Mouse (Mus musculus) heart, embryonic 12.5 days (tissue): ENCODE results near the gene Lrguk. TPM values are rescaled to one million over a fixed set of nuclear protein-coding genes. Genes with fewer than 3 reads are reported as not detected.

Source experiments
- ATAC-seq: fragments of 200-750 bp; cut with Nextera tagmentation; 2 replicates; pipeline ENCODE4 v1.8.0; 2017; ENCODE audit warnings: moderate TSS enrichment, moderate library complexity; ENCODE audit not compliant: insufficient number of reproducible peaks, low FRiP score
- H3K27ac ChIP-seq: fragments of 300-500 bp; sonication (generic); 2 replicates; pipeline ENCODE4 v1.5.1; 2016; ENCODE audit warnings: mild to moderate bottlenecking, moderate library complexity; ENCODE audit not compliant: poor library complexity, severe bottlenecking
- H3K27me3 ChIP-seq: fragments of 300-500 bp; sonication (generic); replicated peaks from 2 replicates; pipeline ENCODE4 v1.6.1; 2016; ENCODE audit warnings: mild to moderate bottlenecking, moderate library complexity
- H3K36me3 ChIP-seq: fragments of 300-500 bp; sonication (generic); 2 replicates; pipeline ENCODE4 v1.6.1; 2016; ENCODE audit warnings: mild to moderate bottlenecking, moderate library complexity
- H3K4me1 ChIP-seq: fragments of 300-500 bp; sonication (generic); replicated peaks from 2 replicates; pipeline ENCODE4 v1.6.1; 2016; ENCODE audit warnings: mild to moderate bottlenecking
- H3K4me2 ChIP-seq: fragments of 300-500 bp; sonication (generic); 2 replicates; pipeline ENCODE4 v1.6.1; 2016; ENCODE audit warnings: mild to moderate bottlenecking, moderate library complexity
- H3K4me3 ChIP-seq: fragments of 300-500 bp; sonication (generic); 2 replicates; pipeline ENCODE4 v1.5.1; 2016; ENCODE audit warnings: mild to moderate bottlenecking
- H3K9ac ChIP-seq: fragments of 300-500 bp; sonication (generic); 2 replicates; pipeline ENCODE4 v1.6.1; 2016; ENCODE audit warnings: mild to moderate bottlenecking, moderate library complexity
- H3K9me3 ChIP-seq: fragments of 300-500 bp; sonication (generic); replicated peaks from 2 replicates; pipeline ENCODE4 v1.6.1; 2016; ENCODE audit warnings: mild to moderate bottlenecking, moderate library complexity
- WGBS: fragments of 180-500 bp; shearing (Covaris S2); methylation state at CpG from one replicate; pipeline ENCODE4 v1.1.7; 2016; 5-methylcytosine and 5-hydroxymethylcytosine counted together
- polyA plus RNA-seq: library from polyadenylated mRNA; unstranded; fragments of >200 nt; fragmentation: Nextera tagmentation; extraction: Ambion mirVana; gene quantifications from 2 replicates; pipeline ENCODE4 v1.2.1, GENCODE M21; 2016

The Lrguk gene
- polyA plus RNA-seq, 1 experiment from 2014 or later: 1.1 TPM

DNA sequence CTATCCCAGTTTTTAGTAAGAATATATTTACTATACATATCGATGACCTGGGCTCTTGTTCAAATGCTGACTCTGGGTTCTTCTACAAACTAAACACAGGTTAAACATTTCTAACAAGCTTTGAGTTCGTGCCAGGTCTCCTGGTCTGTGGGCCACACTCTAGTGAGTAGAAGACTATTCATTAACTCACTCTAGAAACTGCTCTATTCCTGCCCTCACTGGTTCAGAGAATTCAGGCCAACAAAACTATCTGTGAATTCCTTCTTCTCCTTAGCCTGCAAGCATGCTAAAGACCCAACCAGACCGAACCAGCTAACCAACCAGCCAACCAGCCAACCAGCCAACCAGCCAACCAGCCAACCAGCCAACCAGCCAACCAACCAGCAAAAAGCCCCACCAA is 149.8 kb downstream of the Lrguk start:
- peaks cover 10% of the 10 kb centered on the region for H3K4me1 ChIP-seq
- H3K27me3 ChIP-seq: no peaks in the 10 kb centered on the region
- 0 out of 2 replicates have a peak, but pooled peaks cover 4% of the 10 kb centered on the region for H3K9me3 ChIP-seq
- ATAC-seq: no peak
- no peaks in the 10 kb centered on the region for H3K36me3 ChIP-seq
- 83% methylated on average over 3 of the region's 3 CpGs for WGBS
- no peak overlapping the region for H3K9ac ChIP-seq
- no peak overlapping the region for H3K27ac ChIP-seq
- no peak overlapping the region for H3K4me2 ChIP-seq
- no peak overlapping the region for H3K4me3 ChIP-seq

- H3K9me3 ChIP-seq: 0 out of 2 replicates have a peak, but pooled peaks cover 4% of the 10 kb centered on the region
- no peak overlapping the region for H3K4me2 ChIP-seq
- no peak for ATAC-seq
- no peak overlapping the region for H3K27ac ChIP-seq
- H3K27me3 ChIP-seq: no peaks in the 10 kb centered on the region
- WGBS: 80% methylated on average over 4 of the region's 4 CpGs
- no peak overlapping the region for H3K9ac ChIP-seq
- no peak overlapping the region for H3K4me3 ChIP-seq
- H3K36me3 ChIP-seq: no peaks in the 10 kb centered on the region
- peaks cover 7% of the 10 kb centered on the region for H3K4me1 ChIP-seq
Observed at GRCm38 (mm10) chr6:34179911-34180310, 150.7 kb downstream of the Lrguk start.

- H3K36me3 ChIP-seq: no peaks in the 10 kb centered on the region
- H3K9ac ChIP-seq: no peak overlapping the region
- no peak overlapping the region for H3K27ac ChIP-seq
- WGBS: 43% methylated on average over 3 of the region's 3 CpGs
- no peak overlapping the region for H3K4me3 ChIP-seq
- no peak for ATAC-seq
- H3K27me3 ChIP-seq: no peaks in the 10 kb centered on the region
- H3K9me3 ChIP-seq: 0 out of 2 replicates have a peak, but pooled peaks cover 4% of the 10 kb centered on the region
- no peaks in the 10 kb centered on the region for H3K4me1 ChIP-seq
- no peak overlapping the region for H3K4me2 ChIP-seq
Observed at GRCm38 (mm10) chr6:34181961-34182360, 152.7 kb downstream of the Lrguk start.

DNA sequence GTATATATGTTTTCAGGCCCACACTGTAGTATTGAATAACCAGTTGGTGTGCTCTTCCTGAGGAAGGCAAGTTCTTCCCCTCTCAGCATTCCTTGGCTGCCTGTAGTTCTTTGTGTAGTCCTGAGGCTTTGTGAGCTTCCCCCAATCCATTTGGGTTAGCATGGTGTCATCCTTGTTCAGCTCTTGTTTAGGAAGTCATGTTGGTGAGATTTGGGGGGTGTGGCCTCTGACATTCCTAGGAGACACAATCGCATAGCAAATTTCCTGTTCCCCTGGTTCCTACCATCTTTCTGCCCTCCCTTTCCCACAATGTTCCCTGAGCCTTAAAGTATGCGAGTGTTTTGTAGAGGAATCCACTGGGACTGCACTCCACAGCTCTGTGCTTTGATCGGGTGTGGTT is 154.1 kb downstream of the Lrguk start:
- Histone ChIP-seq H3K36me3 (no peaks in the 10 kb centered on the region), H3K9ac (no peak overlapping the region), H3K9me3 (0 out of 2 replicates have a peak, but pooled peaks cover 4% of the 10 kb centered on the region), H3K4me2 (no peak overlapping the region), H3K27me3 (no peaks in the 10 kb centered on the region), H3K4me3 (no peak overlapping the region), H3K4me1 (peaks cover 5% of the 10 kb centered on the region), H3K27ac (no peak overlapping the region)
- ATAC-seq: no peak
- 79% methylated on average over 3 of the region's 3 CpGs for WGBS

Other genes with a start within 250 kb of the Lrguk start
- 42.8 and 49.3 TPM in 2 replicates for gene Slc35b4, start 147.7 kb downstream of the Lrguk start, polyA plus RNA-seq